Mouse (Mus musculus) hindbrain, postnatal 0 days (tissue): ENCODE measurements around the gene Sco1. TPM values are rescaled to one million over a fixed set of nuclear protein-coding genes. Genes with fewer than 3 reads are reported as not detected.

ENCODE experiments used
- ATAC-seq: fragments of 200-750 bp; cut with Nextera tagmentation; 2 replicates; pipeline ENCODE4 v1.8.0; 2017; ENCODE audit warnings: mild to moderate bottlenecking, moderate TSS enrichment, moderate library complexity
- DNase-seq: peaks from one replicate; pipeline ENCODE4 v3.0.0-alpha.2; 2015; ENCODE audit warnings: low spot score
- H3K27ac ChIP-seq: fragments of 300-500 bp; sonication (generic); 2 replicates; pipeline ENCODE4 v1.5.1; 2014; ENCODE audit warnings: mild to moderate bottlenecking
- H3K27me3 ChIP-seq: fragments of 300-500 bp; sonication (generic); 2 replicates; pipeline ENCODE4 v1.6.1; 2014; ENCODE audit warnings: low read length, mixed read lengths; ENCODE audit not compliant: insufficient read depth
- H3K36me3 ChIP-seq: fragments of 300-500 bp; sonication (generic); 2 replicates; pipeline ENCODE4 v1.6.1; 2014; ENCODE audit warnings: low read length, mixed read lengths; ENCODE audit not compliant: insufficient read depth
- H3K4me1 ChIP-seq: fragments of 300-500 bp; sonication (generic); 2 replicates; pipeline ENCODE4 v1.6.1; 2014; ENCODE audit warnings: antibody characterized with exemption, low read length, mixed read lengths; ENCODE audit not compliant: insufficient read depth
- H3K4me2 ChIP-seq: fragments of 300-500 bp; sonication (generic); 2 replicates; pipeline ENCODE4 v1.6.1; 2014; ENCODE audit warnings: low read depth, mild to moderate bottlenecking, low read length, moderate library complexity, mixed read lengths
- H3K4me3 ChIP-seq: fragments of 300-500 bp; sonication (generic); 2 replicates; pipeline ENCODE4 v1.5.1; 2014; ENCODE audit warnings: low read length
- H3K9ac ChIP-seq: fragments of 300-500 bp; sonication (generic); replicated peaks from 2 replicates; pipeline ENCODE4 v1.6.1; 2014; ENCODE audit warnings: mild to moderate bottlenecking, low read length, moderate library complexity, mixed read lengths
- H3K9me3 ChIP-seq: fragments of 300-500 bp; sonication (generic); 2 replicates; pipeline ENCODE4 v1.6.1; 2016; ENCODE audit warnings: low read length, mixed read lengths
- CTCF ChIP-seq: IDR thresholded peaks from 2 replicates; pipeline ENCODE4 v1.5.1; 2016; ENCODE audit warnings: antibody characterized with exemption, control low read depth, low read depth
- WGBS: fragments of 180-500 bp; shearing (Covaris S2); extraction: QIAGEN DNeasy Blood & Tissue Kit; methylation state at CpG from one replicate; pipeline ENCODE4 v1.1.7; 2014; 5-methylcytosine and 5-hydroxymethylcytosine counted together
- microRNA-seq, 2 experiments: library from miRNA; unstranded; fragments of <30 nt; microRNA quantifications; one replicate each; pipeline ENCODE4; 2016
- polyA plus RNA-seq: library from polyadenylated mRNA; unstranded; fragments of >200 nt; fragmentation: Nextera tagmentation; extraction: Ambion mirVana; gene quantifications from 2 replicates; pipeline ENCODE4 v1.2.1, GENCODE M21; 2015
- total RNA-seq: library from RNA; depleted of rRNA; stranded (reverse); fragments of >200 nt; gene quantifications from 2 replicates; pipeline ENCODE4 v1.2.3, GENCODE M21; 2014; rRNA removed

Sco1 gene
- total and polyA plus RNA-seq, 2 experiments from 2014 or later: 13.6 to 13.8 TPM

GRCm38 (mm10) chr11:67114901-67115300 is 62.4 kb downstream of the Sco1 start:
- H3K4me2 ChIP-seq: no peak overlapping the region
- DNase-seq (no peak), ATAC-seq (no peak)
- H3K4me1 ChIP-seq: no peaks in the 10 kb centered on the region
- H3K9ac ChIP-seq: no peak overlapping the region
- H3K9me3 ChIP-seq: no peaks in the 10 kb centered on the region
- no peaks in the 10 kb centered on the region for H3K36me3 ChIP-seq
- 89% methylated on average over 12 of the region's 12 CpGs for WGBS
- H3K27me3 ChIP-seq: no peaks in the 10 kb centered on the region
- TF ChIP-seq CTCF: no peak
- H3K4me3 ChIP-seq: no peak overlapping the region
- H3K27ac ChIP-seq: no peak overlapping the region

Small RNAs within 50 kb of the gene (microRNA-seq; reads per million reads assigned to microRNA genes)
- gene Mir6923: 0 reads per million in 2 experiments

Other genes with a start within 250 kb of the Sco1 start
- gene Pirt, start 140.7 kb upstream of the Sco1 start, total RNA-seq: 1.6 and 2.1 TPM in 2 replicates
- 1.2 TPM in 2 replicates for gene Pirt, start 140.7 kb upstream of the Sco1 start, polyA plus RNA-seq
- not detected in 2 replicates for gene Tmem238l, start 96.0 kb upstream of the Sco1 start, total RNA-seq
- gene Tmem238l, start 96.0 kb upstream of the Sco1 start, polyA plus RNA-seq: not detected in 2 replicates
- gene Tmem220, start 27.5 kb upstream of the Sco1 start, total RNA-seq: 0.26 TPM in 1 of 2 replicates, not detected in the other
- gene Tmem220, start 27.5 kb upstream of the Sco1 start, polyA plus RNA-seq: 0.97 and 1.1 TPM in 2 replicates
- 15.6 and 18.9 TPM in 2 replicates for gene Adprm, start 76 bp upstream of the Sco1 start, total RNA-seq
- 25.3 and 29.5 TPM in 2 replicates for gene Adprm, start 76 bp upstream of the Sco1 start, polyA plus RNA-seq
- gene Myh3, start 25.6 kb downstream of the Sco1 start, total RNA-seq: 1.1 and 3.0 TPM in 2 replicates
- 0.25 and 0.35 TPM in 2 replicates for gene Myh3, start 25.6 kb downstream of the Sco1 start, polyA plus RNA-seq
- 0.10 and 0.11 TPM in 2 replicates for gene Myh2, start 118.4 kb downstream of the Sco1 start, total RNA-seq
- gene Myh2, start 118.4 kb downstream of the Sco1 start, polyA plus RNA-seq: 0.16 and 0.24 TPM in 2 replicates
- gene Myh1, start 147.4 kb downstream of the Sco1 start, total RNA-seq: 0.32 and 0.52 TPM in 2 replicates
- 0.16 and 0.23 TPM in 2 replicates for gene Myh1, start 147.4 kb downstream of the Sco1 start, polyA plus RNA-seq
- gene Myh4, start 185.4 kb downstream of the Sco1 start, total RNA-seq: not detected in 2 replicates
- 0.03 and 0.08 TPM in 2 replicates for gene Myh4, start 185.4 kb downstream of the Sco1 start, polyA plus RNA-seq
- gene Myh8, start 224.5 kb downstream of the Sco1 start, total RNA-seq: 3.3 and 12.5 TPM in 2 replicates
- 0.61 and 1.2 TPM in 2 replicates for gene Myh8, start 224.5 kb downstream of the Sco1 start, polyA plus RNA-seq